Mouse (Mus musculus): ENCODE data around the gene Rgl2. TPM values are rescaled to one million over a fixed set of nuclear protein-coding genes. Genes with fewer than 3 reads are reported as not detected.
A peak's percentile ranks its signal among the peaks of the same experiment; 100 is the strongest.
"Not testable (repeated sequence)": the region's sequence is repeated elsewhere in the genome, so short reads cannot be mapped to it uniquely, and the experiment has no call there.

The Rgl2 gene
- polyA plus RNA-seq, 1 experiment from 2014 or later = 7.1 TPM

DNA sequence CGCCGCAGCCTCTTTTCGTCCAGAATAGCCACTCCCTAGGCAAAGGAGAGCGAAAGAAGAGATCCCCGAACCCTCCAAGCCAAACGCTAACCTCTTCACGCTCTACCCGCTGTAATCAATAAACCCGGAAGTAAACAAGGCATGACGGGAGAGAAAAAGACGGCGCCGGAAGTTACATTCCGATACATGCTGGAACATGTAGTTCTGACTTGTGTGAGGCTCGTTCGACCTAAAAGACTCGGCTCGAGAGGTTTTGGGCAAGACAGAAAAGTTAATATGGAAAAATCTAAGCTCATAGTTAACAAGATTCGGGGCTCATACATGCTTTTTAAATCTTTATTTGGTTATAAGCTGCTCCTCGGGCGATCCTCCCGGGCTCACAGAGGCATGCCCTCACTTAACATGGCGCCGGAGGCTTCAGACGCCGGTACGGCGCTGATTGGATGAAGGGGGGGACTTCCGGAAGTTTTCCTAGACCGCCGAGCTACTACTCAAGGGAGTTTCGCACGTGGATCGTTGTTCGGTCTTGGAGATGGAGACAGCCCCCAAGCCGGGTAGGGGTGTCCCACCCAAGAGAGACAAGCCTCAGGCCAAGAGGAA, 11.0 kb downstream of the Rgl2 start, which contains the start of the genes Pfdn6 and Wdr46:
TSS of gene Pfdn6 (minus strand) at position 138 of the 600 bp plus-strand sequence.
TSS of gene Wdr46 (plus strand) at position 455 of the 600 bp plus-strand sequence.
- no peaks in the 10 kb centered on the region for H3K27me3 ChIP-seq
- DNase-seq = peak; percentile 85
- peaks cover 66% of the 10 kb centered on the region for H3K36me3 ChIP-seq
- H3K9me3 ChIP-seq (replicated peaks) = no peaks in the 10 kb centered on the region
- H3K4me1 ChIP-seq (replicated peaks) = peaks cover 36% of the 10 kb centered on the region
- H3K4me2 ChIP-seq = peak within 1 kb of the TSS; percentile 84
- peak within 1 kb of the TSS; percentile 79 for H3K4me3 ChIP-seq (replicated peaks)
- under 1% methylated on average over 36 of the region's 36 CpGs for WGBS (ENCODE audit: insufficient replicate concordance)
- peak within 1 kb of the TSS; percentile 86 for H3K9ac ChIP-seq
- peak; percentile 87 for ATAC-seq (ENCODE audit: low read depth)
- peak within 1 kb of the TSS; percentile 70 for H3K27ac ChIP-seq

DNA sequence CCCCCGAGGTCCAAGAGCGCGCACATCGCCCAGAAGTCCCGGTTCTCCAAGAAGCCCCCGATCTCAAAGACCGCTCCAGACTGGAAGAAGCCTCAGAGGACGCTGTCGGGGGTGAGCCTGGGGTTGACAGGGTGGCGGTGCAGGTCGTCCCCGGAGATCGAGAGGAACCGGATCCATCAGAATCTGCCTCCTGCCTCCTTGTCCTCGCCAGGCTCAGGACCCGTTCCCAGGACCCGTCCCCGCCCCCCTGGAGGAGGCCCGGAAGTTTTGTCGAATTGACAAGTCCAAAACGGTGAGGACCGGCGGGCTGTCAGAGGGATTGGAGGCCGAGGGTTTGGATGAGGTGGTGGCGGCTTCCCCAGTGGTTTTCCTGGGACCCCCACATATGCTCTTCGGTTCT, 11.6 kb downstream of the Rgl2 start:
- ATAC-seq (ENCODE audit: low read depth) = peak; percentile 14; the same call in 1 of the 2 replicates
- H3K36me3 ChIP-seq = peaks cover 67% of the 10 kb centered on the region

DNA sequence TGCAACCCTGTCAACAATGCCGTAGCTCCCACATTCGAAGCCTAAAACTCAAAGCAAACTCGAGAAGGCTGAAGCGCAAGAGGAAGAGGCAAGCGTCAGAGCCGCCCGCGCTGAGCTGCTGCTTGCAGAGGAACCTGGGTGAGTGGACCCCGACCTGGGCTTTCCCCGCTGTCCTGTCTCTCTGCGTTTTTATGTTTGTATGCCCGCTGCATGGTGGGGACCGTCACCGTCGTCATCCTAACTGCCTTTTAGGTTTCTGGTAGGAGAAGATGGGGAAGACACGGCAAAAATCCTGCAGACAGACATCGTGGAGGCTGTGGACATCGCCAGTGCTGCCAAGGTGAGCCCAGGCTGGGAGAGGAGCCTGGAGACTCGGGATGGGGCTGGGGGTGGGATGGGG, 12.0 kb downstream of the Rgl2 start:
- H3K9me3 ChIP-seq (replicated peaks) = no peaks in the 10 kb centered on the region
- DNase-seq (no peak), ATAC-seq (ENCODE audit: low read depth) (no peak)
- peak overlapping the region; percentile 86 for H3K9ac ChIP-seq
- H3K4me3 ChIP-seq (replicated peaks) = peak overlapping the region; percentile 79
- peaks cover 31% of the 10 kb centered on the region for H3K4me1 ChIP-seq (replicated peaks)
- peaks cover 70% of the 10 kb centered on the region for H3K36me3 ChIP-seq
- peak overlapping the region; percentile 84 for H3K4me2 ChIP-seq
- H3K27me3 ChIP-seq = no peaks in the 10 kb centered on the region
- 0 out of 2 replicates have a peak overlapping the region, but pooled peaks have one; percentile 16 for H3K27ac ChIP-seq
- WGBS (ENCODE audit: insufficient replicate concordance) = 38% methylated on average over 19 of the region's 19 CpGs

More for the DNA sequence above, 11.6 kb downstream of the Rgl2 start:
- H3K27me3 ChIP-seq = no peaks in the 10 kb centered on the region
- peak overlapping the region; percentile 84 for H3K4me2 ChIP-seq
- H3K4me3 ChIP-seq (replicated peaks) = peak overlapping the region; percentile 79
- WGBS (ENCODE audit: insufficient replicate concordance) = under 1% methylated on average over 26 of the region's 26 CpGs
- peak overlapping the region; percentile 86 for H3K9ac ChIP-seq
- H3K9me3 ChIP-seq (replicated peaks) = no peaks in the 10 kb centered on the region
- DNase-seq = no peak
- peaks cover 31% of the 10 kb centered on the region for H3K4me1 ChIP-seq (replicated peaks)
- peak overlapping the region; percentile 16; the same call in 1 of the 2 replicates for H3K27ac ChIP-seq

DNA sequence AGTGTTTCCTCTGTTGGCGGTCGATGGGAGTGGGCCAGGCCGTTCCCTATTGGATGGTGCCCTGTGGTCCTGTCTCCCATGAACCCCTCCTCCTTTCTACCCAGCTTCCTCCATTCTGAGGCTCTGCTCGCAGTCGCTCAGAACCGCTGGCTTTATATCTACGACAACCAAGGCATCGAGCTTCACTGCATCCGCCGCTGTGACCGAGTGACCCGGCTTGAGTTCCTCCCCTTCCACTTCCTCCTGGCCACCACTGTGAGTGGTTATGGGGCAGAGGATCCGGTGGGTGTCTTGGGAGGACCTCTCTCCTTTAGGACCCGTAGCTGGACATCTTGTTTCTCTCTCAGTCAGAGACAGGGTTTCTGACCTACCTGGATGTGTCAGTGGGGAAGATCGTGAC, 14.1 kb downstream of the Rgl2 start:
- H3K27me3 ChIP-seq = no peaks in the 10 kb centered on the region
- peaks cover 67% of the 10 kb centered on the region for H3K36me3 ChIP-seq
- no peak overlapping the region for H3K27ac ChIP-seq
- no peak for DNase-seq
- H3K4me3 ChIP-seq (replicated peaks) = no peak overlapping the region
- H3K9ac ChIP-seq = no peak overlapping the region
- H3K4me1 ChIP-seq (replicated peaks) = peaks cover 38% of the 10 kb centered on the region
- ATAC-seq (ENCODE audit: low read depth) = no peak
- no peak overlapping the region for H3K4me2 ChIP-seq
- 87% methylated on average over 15 of the region's 15 CpGs for WGBS (ENCODE audit: insufficient replicate concordance)
- no peaks in the 10 kb centered on the region for H3K9me3 ChIP-seq (replicated peaks)

DNA sequence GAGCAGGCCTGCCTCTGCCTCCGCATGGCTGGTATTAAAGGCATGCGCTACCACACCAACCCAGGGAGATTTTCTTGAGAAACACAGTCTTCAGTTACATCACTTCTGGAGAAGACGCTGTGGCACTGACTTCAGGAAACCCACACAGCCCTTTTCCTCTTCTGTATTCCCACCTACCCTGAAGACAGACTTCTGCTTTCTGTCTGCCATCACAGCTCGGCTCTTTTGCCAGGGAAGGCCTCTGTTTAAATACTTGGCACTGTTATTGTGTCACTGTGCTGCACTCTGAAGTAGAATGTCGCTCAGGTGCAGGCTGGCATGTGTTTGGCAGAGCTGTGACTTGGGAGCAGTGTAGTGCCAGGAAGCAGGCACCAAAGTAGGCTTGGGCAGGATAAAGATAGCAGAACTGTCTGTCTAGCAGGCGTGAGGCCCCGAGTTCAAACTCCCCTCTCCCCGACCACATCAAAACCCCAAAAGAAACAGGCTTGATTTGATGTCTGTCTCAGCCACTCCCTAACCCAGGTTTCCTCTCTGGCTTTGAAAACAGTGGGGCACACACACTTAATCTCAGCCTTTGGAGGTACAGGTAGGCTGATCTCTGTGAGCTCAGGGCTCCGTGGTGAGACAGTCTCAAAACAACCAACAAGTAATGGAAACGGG, 18.2 kb downstream of the Rgl2 start:
- Histone ChIP-seq H3K4me2 (no peak overlapping the region), H3K36me3 (peaks cover 84% of the 10 kb centered on the region), H3K27ac (peak overlapping the region; percentile 11; the same call in 1 of the 2 replicates), H3K4me1 (replicated peaks) (peaks cover 50% of the 10 kb centered on the region), H3K9me3 (replicated peaks) (no peaks in the 10 kb centered on the region), H3K9ac (no peak overlapping the region), H3K4me3 (replicated peaks) (no peak overlapping the region), H3K27me3 (no peaks in the 10 kb centered on the region)
- WGBS (ENCODE audit: insufficient replicate concordance) = 63% methylated on average over 10 of the region's 10 CpGs
- ATAC-seq (ENCODE audit: low read depth) (no peak), DNase-seq (no peak)

GRCm38 (mm10) chr17:33948090-33948904, 19.0 kb downstream of the Rgl2 start:
- Histone ChIP-seq H3K27me3 (no peaks in the 10 kb centered on the region), H3K4me2 (no peak overlapping the region), H3K4me1 (replicated peaks) (peaks cover 57% of the 10 kb centered on the region), H3K36me3 (peaks cover 84% of the 10 kb centered on the region), H3K27ac (0 out of 2 replicates have a peak overlapping the region, but pooled peaks have one; percentile 11), H3K9ac (no peak overlapping the region), H3K4me3 (replicated peaks) (no peak overlapping the region), H3K9me3 (replicated peaks) (no peaks in the 10 kb centered on the region)
- no peak for DNase-seq
- 83% methylated on average over 22 of the region's 22 CpGs for WGBS (ENCODE audit: insufficient replicate concordance)
- no peak for ATAC-seq (ENCODE audit: low read depth)

DNA sequence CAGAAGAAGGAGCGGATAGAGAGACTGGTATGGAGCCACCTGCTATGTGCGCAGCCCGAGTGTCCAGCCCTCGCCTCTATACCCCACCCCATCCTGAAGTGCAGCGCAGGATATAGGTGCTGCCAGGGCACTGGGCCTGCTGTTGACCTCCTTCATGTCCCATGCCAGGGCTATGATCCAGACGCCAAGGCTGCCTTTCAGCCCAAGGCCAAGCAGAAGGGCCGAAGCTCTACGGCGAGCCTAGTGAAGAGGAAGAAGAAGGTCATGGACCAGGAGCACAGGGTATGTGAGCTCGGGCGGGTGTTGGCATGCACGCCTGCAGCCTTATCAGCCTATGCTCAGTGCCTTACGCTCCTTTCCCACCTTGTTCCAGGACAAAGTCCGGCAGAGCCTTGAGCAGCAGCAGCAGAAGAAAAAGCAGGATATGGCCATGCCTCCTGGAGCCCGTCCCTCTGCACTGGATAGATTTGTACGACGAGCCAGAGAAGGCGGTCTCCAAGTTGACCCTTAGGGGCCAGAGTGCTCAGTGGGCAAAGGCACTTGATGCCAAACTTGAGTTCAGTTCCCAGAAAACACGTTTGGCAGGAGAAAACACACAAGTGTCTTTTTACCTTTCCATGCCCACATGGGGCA, 19.7 kb downstream of the Rgl2 start:
- Histone ChIP-seq H3K27ac (no peak overlapping the region), H3K4me3 (replicated peaks) (no peak overlapping the region), H3K4me1 (replicated peaks) (peaks cover 65% of the 10 kb centered on the region), H3K4me2 (no peak overlapping the region), H3K27me3 (no peaks in the 10 kb centered on the region), H3K36me3 (peaks cover 84% of the 10 kb centered on the region), H3K9ac (0 out of 2 replicates have a peak overlapping the region, but pooled peaks have one; percentile 9), H3K9me3 (replicated peaks) (no peaks in the 10 kb centered on the region)
- WGBS (ENCODE audit: insufficient replicate concordance) = 81% methylated on average over 19 of the region's 19 CpGs
- ATAC-seq (ENCODE audit: low read depth) = no peak
- DNase-seq = no peak

- H3K4me2 ChIP-seq = peak overlapping the region; percentile 96
- no peaks in the 10 kb centered on the region for H3K27me3 ChIP-seq
- peak overlapping the region; percentile 97 for H3K9ac ChIP-seq
- H3K27ac ChIP-seq = peak overlapping the region; percentile 92
- peaks cover 72% of the 10 kb centered on the region for H3K4me1 ChIP-seq (replicated peaks)
- no peak for ATAC-seq (ENCODE audit: low read depth)
- WGBS (ENCODE audit: insufficient replicate concordance) = 74% methylated on average over 10 of the region's 10 CpGs
- DNase-seq = no peak
- no peaks in the 10 kb centered on the region for H3K9me3 ChIP-seq (replicated peaks)
- peak overlapping the region; percentile 97 for H3K4me3 ChIP-seq (replicated peaks)
- peaks cover 80% of the 10 kb centered on the region for H3K36me3 ChIP-seq
Measured at GRCm38 (mm10) chr17:33950131-33950625, 20.8 kb downstream of the Rgl2 start.

DNA sequence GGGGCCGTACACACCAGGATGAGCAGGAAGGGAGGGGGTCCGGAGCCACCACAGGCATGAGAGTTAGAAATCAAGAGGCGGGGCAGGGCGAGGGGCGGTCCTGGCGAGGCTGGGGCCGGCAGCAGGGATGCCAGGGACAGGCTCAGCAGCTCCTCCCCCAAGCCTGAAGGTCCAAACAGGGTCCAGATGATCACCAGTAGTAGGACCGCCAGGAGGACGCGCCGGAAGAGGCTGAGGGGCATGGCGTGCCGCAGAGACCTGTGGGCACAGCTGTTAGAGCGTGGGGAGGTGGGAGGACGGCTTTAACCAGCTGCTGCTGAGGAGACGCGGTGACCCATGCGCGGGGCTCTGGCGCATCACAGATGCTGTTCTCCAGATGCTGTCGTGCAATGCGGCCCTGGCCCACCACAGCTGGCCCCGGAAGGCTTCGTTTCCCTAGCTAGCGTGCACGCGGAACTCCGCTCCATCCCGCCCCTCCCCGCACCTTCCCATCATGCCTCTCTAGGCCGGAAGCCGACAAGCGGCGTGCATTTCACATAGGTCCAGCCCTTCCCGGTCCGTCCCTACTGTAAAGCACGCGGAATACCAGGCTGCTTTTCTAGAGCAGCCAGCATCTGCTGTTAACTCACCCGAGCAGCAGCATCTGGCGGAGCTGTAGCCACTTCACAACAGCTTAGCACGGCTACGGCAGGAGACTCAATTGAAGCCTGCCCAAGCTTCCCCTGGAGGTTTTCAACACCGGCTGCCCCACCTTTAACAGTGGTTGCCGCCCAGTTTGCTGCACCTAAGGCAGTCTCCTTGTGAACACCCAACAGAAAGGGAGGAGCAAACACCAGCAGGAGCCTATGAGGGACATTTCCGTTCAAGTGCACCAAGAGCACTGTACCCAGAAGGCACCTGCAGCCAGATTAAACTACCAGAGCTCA, 21.9 kb downstream of the Rgl2 start, which contains the start of gene B3galt4:
TSS of gene B3galt4 (minus strand) at position 468 of the 926 bp plus-strand sequence.
- peak within 1 kb of the TSS; percentile 96 for H3K4me2 ChIP-seq
- WGBS (ENCODE audit: insufficient replicate concordance) = under 1% methylated on average over 45 of the region's 45 CpGs
- DNase-seq (peak; percentile 78), ATAC-seq (ENCODE audit: low read depth) (peak; percentile 77)
- peaks cover 73% of the 10 kb centered on the region for H3K4me1 ChIP-seq (replicated peaks)
- H3K27me3 ChIP-seq = no peaks in the 10 kb centered on the region
- H3K27ac ChIP-seq = peak within 1 kb of the TSS; percentile 92
- H3K4me3 ChIP-seq (replicated peaks) = peak within 1 kb of the TSS; percentile 97
- peak within 1 kb of the TSS; percentile 97 for H3K9ac ChIP-seq
- H3K36me3 ChIP-seq = peaks cover 69% of the 10 kb centered on the region
- no peaks in the 10 kb centered on the region for H3K9me3 ChIP-seq (replicated peaks)

DNA sequence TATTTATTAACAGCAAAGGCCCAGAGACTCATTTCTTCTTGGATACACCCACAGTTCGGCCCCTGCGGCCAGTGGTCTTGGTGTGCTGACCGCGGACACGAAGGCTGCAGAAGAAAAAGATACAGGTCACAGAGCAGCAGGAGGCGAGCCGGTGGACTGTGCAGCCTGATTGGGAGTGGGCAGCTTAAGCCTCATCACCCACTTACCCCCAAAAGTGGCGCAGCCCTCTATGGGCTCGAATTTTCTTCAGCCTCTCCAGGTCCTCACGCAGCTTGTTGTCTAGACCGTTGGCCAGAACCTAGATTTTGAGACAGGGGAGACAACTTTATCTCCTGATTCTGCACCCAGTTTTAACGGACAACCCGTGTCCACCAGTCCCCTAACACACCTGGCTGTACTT, 22.7 kb downstream of the Rgl2 start:
- not testable (repeated sequence) for H3K9me3 ChIP-seq (replicated peaks); ATAC-seq (ENCODE audit: low read depth); H3K27me3 ChIP-seq; DNase-seq
- H3K4me1 ChIP-seq (replicated peaks) = peaks cover 78% of the 10 kb centered on the region
- peaks cover 63% of the 10 kb centered on the region for H3K36me3 ChIP-seq
- peak overlapping the region; percentile 97 for H3K9ac ChIP-seq
- peak overlapping the region; percentile 92 for H3K27ac ChIP-seq
- peak overlapping the region; percentile 96 for H3K4me2 ChIP-seq
- H3K4me3 ChIP-seq (replicated peaks) = peak overlapping the region; percentile 97
- 54% methylated on average over 13 of the region's 13 CpGs for WGBS (ENCODE audit: insufficient replicate concordance)
